Mouse (Mus musculus) central nervous system, embryonic 11.5 days (tissue): ENCODE results near the gene Tmprss3. TPM values are rescaled to one million over a fixed set of nuclear protein-coding genes. Genes with fewer than 3 reads are reported as not detected.

Experiments
- polyA plus RNA-seq: library from polyadenylated mRNA; depleted of rRNA; stranded (reverse); fragments of >200 nt; gene quantifications from 2 replicates; pipeline ENCODE4 v1.2.3, GENCODE M21; 2012; rRNA removed

Tmprss3 gene
- polyA plus RNA-seq: 0.09 and 0.11 TPM in 2 replicates

GRCm38 (mm10) chr17:31198877-31199276, at the start of gene Tmprss3:
TSS of gene Tmprss3 (minus strand) at chr17:31198977.

GRCm38 (mm10) chr17:31207771-31208334, 9.1 kb upstream of the Tmprss3 start, which contains the start of gene Ubash3a:
TSS of gene Ubash3a (plus strand) at chr17:31207873.

GRCm38 (mm10) chr17:31165127-31165526, 33.6 kb downstream of the Tmprss3 start, which contains the start of gene Tff1:
TSS of gene Tff1 (minus strand) at chr17:31165277.

GRCm38 (mm10) chr17:31144040-31145037, 54.4 kb downstream of the Tmprss3 start, which contains the start of gene Tff2:
TSS of gene Tff2 (minus strand) at chr17:31144282.

GRCm38 (mm10) chr17:31129452-31129851, 69.3 kb downstream of the Tmprss3 start, which contains the start of gene Tff3:
TSS of gene Tff3 (minus strand) at chr17:31129646.

Other genes starting within 250 kb of the Tmprss3 start
- gene Umodl1, start 244.3 kb downstream of the Tmprss3 start, polyA plus RNA-seq: 0.04 and 0.05 TPM in 2 replicates
- 2.8 and 4.1 TPM in 2 replicates for gene Abcg1, start 141.3 kb downstream of the Tmprss3 start, polyA plus RNA-seq
- 0.16 and 2.0 TPM in 2 replicates for gene Tff3, start 69.3 kb downstream of the Tmprss3 start, polyA plus RNA-seq
- gene Tff2, start 54.7 kb downstream of the Tmprss3 start, polyA plus RNA-seq: 0.13 TPM in 1 of 2 replicates, not detected in the other
- gene Tff1, start 33.7 kb downstream of the Tmprss3 start, polyA plus RNA-seq: not detected in 2 replicates
- gene Ubash3a, start 8.9 kb upstream of the Tmprss3 start, polyA plus RNA-seq: 0.97 and 1.2 TPM in 2 replicates
- gene Rsph1, start 78.4 kb upstream of the Tmprss3 start, polyA plus RNA-seq: 1.0 and 2.0 TPM in 2 replicates
- gene Slc37a1, start 87.8 kb upstream of the Tmprss3 start, polyA plus RNA-seq: 5.0 and 7.4 TPM in 2 replicates
- 38.0 and 41.0 TPM in 2 replicates for gene Pde9a, start 187.2 kb upstream of the Tmprss3 start, polyA plus RNA-seq